Mouse (Mus musculus) fat pad, adult 2 months (tissue): ENCODE measurements around the gene Ctps2.
A peak's percentile ranks its signal among the peaks of the same experiment; 100 is the strongest.
"Not testable (repeated sequence)": the region's sequence is repeated elsewhere in the genome, so short reads cannot be mapped to it uniquely, and the experiment has no call there.

Experiments
- DNase-seq: peaks from one replicate; pipeline ENCODE4 v3.0.0-alpha.2; 2011; ENCODE audit warnings: low read depth, low spot score; ENCODE audit errors: extremely low read depth

The Ctps2 gene

DNA sequence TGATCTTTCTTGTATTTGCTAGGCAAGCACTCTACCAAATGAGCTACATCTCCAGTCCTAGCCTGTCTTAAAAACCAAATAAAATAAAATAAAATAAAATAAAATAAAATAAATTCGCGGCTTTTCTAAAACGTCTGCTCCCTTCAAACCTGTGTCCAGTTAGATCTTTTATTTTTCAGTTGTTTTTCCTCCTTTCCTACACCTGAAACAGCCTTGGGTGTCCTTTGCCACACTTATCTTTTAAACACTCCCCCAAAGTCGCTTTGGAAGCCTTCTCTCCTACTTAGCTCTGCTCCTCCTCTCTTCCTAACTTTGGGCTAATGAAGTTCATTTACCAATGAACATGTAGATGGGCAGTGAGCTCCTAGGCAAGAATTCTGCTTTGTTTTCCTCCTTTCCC lies at the start of gene Ctps2:
Ctps2 (plus strand) TSS at position 301 of the 400 bp plus-strand sequence.
- DNase-seq, result no peak

DNA sequence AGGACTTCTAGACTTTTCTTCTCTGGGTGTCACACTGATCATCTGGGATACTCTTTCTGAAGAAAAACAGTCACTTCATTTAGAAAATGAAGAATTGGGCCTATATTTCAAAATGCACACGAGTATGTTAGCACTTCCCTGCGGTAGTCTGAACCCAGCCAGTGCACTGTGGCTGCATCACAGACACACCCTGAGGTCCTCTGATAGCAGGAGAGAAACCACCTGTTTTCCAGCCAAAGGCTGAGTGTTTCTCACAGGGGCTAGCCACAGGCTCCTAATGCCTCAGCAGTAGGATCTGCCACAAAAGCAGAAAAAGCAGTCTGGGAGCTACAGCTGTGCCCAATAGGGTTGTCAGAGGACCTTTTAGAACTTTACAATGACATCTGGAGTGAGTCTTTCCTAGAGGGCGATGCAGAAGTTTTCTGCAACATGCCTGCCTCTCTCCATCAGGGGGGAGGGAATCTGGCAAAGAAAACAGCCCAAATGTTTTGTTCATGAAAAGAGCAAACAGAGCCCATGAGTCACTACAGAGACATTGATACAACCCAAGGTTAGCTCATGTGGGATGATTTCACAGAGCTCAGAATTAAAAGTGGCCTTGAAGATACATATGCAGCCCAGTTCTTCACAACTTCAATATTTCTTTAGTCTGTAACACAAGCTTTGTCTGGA lies 32.6 kb upstream of the Ctps2 start:
- DNase-seq, result no peak

DNA sequence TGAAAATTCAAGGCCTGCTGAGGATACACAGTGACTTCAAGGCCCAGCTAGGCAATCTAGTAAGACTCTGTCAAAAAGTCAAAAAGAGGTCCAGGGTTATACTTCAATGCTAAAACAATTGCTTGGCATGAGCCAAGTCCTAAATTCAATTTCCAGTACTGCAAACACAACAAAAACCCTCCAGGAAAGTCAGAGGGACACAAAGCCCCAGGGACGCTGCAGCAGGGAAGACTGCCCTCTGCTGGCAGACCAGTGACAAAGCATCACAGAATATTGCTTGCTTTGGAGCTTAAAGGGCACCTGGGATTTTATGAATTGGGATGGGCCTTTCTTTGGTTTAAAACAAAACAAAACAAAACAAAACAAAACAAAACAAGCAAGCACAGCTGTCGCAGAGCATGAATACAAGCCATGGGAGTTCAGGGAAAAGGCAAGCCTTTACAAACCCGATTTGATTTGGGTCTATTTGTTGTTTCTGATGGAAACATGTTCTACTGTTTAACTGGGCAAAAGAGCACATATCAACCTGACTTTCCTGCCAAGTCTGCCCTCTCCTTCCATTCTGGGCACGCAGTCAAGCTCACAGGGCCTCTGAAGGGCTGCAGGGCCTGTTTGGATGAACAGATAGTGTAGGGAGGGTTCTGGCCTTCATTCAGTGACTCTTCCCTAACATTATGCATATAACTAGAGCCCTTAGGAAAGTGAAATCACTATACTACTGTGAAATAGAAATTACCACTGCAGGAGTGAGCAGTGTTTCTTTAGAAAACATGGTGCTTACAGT lies 29.1 kb upstream of the Ctps2 start:
- DNase-seq, result peak; percentile 47

DNA sequence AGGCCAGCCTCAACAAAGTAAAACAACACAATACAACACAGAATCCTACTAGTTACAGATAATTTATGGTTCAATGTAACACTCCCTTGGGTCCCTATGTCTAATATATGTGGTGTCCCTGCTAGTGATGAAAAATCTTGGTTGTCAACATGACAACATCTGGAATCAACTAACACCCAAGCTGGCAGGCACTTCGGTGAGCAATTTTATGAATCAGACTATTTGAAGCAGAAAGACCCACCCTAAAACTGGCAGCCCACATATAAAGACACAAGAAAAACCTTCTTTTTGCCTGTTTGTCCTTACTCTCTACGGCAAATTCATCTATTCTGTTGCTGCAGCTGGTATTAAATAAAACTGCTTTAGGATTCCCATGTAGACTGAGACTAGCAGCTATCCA lies 27.3 kb upstream of the Ctps2 start:
- DNase-seq, result no peak

GRCm38 (mm10) chrX:162878236-162878635 lies 22.8 kb upstream of the Ctps2 start:
- no peak for DNase-seq

- DNase-seq, result no peak
Measured at GRCm38 (mm10) chrX:162887931-162888511, 13.0 kb upstream of the Ctps2 start, which contains the start of gene Syap1. Syap1 (minus strand) TSS chrX:162888447.

- not testable (repeated sequence) for DNase-seq
Measured at GRCm38 (mm10) chrX:162888575-162889223, 12.3 kb upstream of the Ctps2 start.

DNA sequence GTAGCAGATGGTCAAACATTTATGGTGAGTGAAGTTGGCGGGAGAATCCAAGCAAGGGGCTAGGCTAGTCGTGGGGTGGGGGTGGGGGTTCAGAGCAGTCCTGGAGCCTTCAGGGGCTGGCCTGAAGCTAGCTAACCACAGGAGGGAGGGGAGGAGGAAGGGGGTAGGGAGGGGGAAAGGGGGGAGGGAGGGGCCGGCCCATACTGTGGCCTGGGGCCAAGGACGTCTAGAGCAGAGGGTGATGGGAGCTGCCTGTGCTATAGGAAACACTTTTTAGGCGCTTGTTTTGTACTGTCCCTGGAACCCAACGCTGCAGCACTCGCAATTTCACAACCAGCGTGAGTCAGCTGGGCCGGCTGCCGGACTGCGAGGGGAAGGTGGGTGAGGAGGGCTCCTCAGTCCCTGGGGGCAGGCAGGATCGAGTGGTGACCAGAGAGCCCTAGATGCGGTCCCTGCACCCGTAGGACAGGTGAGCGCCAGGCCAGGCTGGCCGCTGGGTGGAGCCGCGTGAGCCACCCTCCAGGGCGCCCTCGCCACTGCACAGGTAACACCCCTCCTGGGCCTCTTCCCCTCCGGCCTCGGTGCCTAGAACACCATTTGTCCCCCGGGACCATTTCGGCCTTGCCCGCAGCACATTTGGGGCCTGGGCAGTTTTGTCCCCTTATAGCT lies 467 bp downstream of the Ctps2 start:
- DNase-seq, result no peak

DNA sequence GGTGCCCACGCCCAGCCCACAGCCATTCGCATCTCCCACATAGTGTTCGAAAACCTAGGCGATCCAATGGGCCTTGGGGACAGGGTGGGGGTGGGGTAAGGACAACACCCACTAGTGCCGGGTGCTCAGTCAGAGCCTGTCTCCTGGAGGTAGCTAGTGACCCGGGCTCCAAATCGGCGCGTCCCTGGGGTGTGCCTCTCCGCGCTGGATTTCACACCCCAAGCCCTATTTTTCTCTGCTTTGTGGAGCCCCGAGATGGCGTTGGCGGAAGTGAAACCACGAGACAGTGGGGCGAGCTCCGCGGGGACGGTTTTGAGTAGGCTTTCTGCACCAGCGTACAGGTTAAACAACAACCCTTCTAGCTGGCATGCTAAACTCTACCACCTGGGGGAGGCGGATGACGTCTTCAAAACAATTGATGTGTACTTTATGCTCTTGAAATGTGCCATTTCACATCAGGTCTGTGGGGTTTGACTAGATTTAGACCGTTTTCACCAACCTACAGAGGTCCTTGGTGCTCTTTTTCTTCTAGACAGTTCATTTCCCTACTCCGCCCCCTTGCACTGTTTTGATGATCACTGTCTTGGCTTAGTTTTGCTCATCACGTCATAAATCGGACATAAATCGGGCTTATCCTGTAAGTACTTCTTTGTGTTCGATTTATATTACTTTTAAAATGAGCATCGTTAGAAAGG lies 1.1 kb downstream of the Ctps2 start:
- no peak for DNase-seq

GRCm38 (mm10) chrX:162907554-162907953 lies 6.5 kb downstream of the Ctps2 start:
- no peak for DNase-seq

GRCm38 (mm10) chrX:162913651-162914050 lies 12.6 kb downstream of the Ctps2 start:
- no peak for DNase-seq

- no peak for DNase-seq
Measured at GRCm38 (mm10) chrX:162915697-162916096, 14.7 kb downstream of the Ctps2 start.

GRCm38 (mm10) chrX:162921487-162922125 lies 20.6 kb downstream of the Ctps2 start:
- DNase-seq, result no peak

GRCm38 (mm10) chrX:162931467-162931866 lies 30.4 kb downstream of the Ctps2 start:
- no peak for DNase-seq

DNA sequence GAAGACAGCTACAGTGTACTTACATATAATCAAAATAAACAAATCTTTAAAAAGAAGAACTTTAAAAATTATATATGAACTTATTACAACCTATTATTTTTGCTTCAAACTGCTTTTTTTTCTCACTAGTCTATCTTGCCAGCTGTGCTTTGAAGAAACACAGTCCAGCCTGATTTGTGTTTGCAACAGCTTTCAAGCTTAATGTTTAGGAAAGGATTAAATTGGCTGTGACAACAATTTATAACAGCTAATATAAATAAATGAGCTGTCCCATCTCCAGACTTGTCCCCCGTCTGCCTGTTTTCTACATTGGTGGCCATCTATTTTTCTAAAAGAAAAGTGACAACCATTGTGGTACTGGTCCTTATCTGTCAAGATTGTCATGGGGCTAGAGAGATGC lies 41.0 kb downstream of the Ctps2 start:
- DNase-seq, result no peak

DNA sequence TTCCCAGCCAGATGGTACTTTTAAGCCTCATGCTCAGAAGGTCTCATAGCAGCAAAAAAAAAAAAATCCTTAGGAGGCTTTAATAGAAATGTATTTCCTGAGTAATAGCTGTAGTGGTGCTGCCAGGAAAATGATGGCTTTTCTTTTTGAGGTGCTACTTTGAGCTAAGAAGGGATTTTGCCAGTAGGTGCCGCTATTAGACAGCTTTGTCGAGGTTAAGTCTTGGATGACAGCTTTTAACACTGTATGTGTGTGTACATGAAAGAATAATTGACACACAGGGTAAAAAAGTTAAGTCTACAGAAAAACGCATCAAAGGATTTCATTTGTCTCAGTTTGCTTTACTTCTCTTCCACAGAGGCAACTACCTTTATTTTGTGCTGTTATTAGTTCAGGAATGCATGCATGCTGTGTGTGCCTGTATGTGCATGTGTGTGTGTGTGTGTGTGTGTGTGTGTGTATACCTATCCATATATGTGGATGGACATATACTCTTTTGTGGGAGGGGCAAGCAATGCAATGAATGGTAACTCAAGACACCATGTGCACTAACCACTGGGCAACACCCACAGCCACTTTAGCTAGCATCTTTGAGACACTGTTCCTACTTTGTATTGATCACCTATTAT lies 48.9 kb downstream of the Ctps2 start:
- no peak for DNase-seq

- DNase-seq, result no peak
Measured at GRCm38 (mm10) chrX:162957921-162958320, 56.9 kb downstream of the Ctps2 start.

DNA sequence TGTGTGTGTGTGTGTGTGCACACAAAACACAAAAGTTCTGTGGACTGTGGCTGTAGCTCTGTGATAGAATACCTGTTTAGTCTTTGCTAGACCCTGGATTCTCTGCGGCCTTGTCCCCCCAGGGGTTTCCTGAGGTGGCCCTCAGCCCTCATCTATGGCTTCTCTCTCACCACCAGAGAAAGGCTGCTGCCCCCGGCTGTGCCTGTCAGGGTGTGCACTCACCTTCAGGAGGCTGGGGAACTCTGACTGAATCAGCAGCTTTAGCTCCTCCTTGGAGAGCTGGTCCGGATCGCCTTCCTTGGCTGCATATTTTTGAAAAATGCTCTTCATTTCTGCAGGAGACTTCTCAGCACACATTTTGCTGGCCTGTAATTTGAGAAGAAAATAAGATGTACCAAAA lies 62.8 kb downstream of the Ctps2 start:
- DNase-seq, result no peak

DNA sequence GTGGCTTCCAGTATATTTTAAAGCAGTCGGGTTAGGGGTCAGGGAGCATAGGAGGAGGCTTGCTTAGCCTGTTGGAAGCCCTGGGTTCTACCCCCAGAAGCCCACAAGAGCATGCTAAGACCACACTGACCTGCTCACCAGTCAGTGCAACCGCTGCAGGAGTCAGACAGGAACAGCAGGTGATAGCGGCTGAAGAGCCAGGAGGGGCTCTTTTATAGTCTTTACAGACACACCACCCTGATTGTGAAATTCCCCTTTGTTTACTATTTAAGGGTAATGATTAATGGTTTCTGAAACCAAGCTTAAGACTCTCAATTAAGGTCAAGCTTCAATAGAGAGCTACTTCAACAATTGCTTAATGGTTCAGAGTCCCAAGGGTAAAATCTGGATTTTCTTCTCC lies 63.3 kb downstream of the Ctps2 start, which contains the start of gene S100g:
S100g (minus strand) TSS at position 217 of the 400 bp plus-strand sequence.
- no peak for DNase-seq
